Mouse (Mus musculus): ENCODE results near the gene Mybph.

Gene Mybph

DNA sequence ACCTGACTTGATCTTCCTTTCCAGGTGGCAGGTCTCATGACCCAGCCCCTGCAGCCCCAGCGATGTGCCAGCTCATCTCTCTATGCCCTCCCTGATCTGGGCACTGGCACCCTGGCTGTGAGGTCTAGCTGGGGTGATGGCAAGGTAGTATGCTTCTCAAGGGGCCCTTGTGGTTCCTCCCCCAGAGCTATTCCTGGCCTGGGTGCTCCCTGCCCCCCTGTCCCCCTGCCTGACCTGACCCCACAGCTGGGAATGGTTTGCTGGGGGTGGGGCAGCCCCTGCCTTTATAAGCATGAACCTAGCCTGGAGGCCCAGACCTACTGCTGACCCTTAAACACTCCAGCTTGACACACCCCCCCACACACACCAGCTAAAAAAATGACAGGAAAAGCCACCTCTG is at the start of gene Mybph:
TSS of gene Mybph (plus strand) at position 323 of the 400 bp plus-strand sequence.
- no peak for DNase-seq (ENCODE audit: inconsistent ontology term)

DNA sequence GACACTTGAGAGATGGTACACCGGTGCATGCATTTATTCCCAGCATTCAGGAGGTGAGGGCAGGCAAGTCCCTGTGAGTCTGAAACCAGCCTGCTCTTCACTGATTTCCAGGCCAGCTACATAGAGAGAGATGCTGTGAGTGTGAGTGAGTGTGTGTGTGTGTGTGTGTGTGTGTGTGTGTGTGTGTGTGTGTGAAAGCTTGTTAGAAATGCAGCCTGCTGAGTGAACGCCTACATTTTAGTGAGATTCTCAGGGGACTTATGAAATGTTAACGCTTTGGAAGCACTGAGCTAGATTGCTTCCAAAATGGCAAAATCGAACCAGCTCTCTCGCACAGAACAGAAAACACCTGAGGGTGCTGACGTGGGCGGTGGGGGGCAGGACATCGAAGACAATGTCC is 47.2 kb upstream of the Mybph start:
- no peak for DNase-seq (ENCODE audit: inconsistent ontology term)

DNA sequence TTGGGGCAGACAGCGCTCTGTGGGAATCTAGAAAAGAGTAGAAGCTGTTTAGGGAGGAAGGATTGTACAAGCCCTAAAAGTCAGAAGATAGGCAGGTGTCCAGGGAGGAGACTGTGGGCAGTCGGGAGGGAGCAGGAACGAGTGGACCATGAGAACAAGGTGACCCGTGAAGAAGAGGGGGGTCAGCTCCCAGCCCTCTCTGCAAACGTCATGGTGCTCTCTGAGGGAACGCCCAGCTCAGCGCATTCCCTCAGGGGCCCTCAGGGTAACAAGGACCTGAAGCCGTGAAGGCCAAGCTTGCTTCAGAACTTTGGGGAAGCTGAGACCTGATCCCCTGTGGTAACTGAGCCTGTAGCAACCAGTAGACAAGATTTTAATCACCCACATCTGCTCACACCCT is 43.2 kb upstream of the Mybph start:
- DNase-seq (ENCODE audit: inconsistent ontology term), result no peak

DNA sequence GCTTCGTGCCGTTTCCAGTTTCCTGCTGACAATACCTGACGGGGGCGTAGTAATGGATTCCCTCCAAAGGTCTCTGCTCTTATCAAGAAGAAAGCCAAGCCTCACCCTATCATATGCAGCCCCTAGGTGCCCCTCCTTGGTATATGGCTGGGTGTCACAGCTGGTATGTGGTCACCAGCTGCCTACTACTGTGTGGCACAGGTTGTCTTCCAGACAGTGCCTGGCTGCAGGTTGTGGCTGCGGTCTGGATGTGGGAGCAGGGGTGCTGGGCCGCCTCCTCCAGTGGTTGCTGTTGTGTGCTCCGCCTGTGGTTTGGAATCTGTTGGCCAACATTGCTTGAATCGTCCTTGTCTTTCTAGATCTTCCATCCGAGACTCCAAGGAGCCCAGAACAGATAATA is 42.5 kb upstream of the Mybph start:
- no peak for DNase-seq (ENCODE audit: inconsistent ontology term)

DNA sequence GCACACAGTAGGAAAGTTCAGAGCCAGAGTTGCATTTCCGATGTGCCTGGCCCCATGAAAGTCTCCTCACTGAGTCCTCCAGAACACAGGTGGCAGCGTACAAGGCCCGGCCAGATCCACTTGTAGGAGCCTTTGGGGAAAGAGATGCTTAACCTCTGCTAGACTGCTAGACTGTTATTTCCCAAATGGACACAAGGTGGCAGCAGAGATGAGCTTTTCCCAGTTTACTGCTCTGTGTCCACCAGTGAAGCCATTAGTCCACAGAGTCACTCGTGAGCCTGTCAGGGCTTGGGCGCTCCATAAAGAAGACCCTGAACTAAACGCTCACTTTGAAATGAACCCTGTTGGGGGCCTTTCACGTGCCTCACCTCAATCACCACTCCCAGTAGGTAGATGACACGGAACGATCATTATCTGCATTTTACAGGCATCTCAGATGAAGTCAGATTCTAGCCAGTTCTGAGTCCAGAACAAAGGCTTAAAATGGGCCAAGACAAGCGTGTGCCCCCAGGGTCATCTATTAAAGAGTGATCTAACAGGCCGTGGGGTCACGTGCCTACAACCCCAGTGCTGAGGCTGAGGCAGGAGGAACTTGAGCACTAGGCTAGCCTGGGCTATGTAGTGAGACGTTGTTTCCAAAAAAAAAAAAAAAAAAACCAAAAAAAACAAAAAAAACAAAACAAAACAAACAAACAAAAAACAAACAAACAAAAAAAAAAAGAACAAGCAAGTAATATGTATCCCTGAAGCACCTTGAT is 41.4 kb upstream of the Mybph start:
- peak; percentile 87 for DNase-seq (ENCODE audit: inconsistent ontology term)

DNA sequence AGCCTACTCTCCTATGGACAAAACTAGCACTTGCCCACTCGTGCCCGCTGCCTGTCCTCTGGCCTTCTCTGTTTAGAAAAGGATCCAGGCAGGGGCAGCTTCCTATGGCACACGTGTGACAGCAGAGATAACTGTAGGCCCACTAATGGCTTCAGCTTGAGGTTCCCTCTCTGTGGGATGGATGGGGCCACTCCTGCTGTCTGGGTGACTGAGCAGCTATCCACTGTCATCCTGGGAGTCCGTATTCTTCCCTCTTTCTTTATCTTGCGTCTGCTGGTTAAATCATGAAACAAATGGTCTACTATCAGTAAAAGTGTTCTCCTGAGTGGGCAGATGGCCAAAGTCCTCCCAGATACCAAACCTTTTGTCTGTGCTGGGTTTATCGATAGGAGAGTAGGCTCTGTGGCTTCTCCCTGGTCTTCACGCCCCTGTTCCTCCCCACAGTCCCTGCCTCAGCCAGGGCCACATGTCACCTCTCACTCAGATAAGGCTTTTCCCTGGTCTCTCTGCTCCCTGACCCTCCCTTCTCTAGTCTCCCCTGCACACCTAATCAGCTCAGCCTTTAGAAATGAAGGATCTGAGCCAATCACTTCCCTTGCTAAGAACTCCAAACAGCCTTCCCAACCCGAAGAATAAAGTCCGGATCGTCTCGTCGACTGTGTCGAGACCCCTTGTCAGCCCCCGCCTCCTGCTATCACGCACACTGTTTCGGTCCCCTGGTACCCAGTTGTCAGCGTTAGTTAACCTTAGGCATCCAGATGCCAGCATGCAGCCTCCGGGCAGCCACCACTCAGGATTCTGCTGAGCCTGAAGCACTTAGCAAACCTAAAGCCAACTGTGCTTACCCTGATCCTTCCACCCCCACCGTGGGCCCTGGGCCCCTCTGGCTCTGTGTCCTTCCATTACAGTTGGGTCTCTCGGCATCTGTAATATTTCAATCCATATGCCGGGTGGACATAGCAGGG is 40.3 kb upstream of the Mybph start:
- no peak for DNase-seq (ENCODE audit: inconsistent ontology term)

DNA sequence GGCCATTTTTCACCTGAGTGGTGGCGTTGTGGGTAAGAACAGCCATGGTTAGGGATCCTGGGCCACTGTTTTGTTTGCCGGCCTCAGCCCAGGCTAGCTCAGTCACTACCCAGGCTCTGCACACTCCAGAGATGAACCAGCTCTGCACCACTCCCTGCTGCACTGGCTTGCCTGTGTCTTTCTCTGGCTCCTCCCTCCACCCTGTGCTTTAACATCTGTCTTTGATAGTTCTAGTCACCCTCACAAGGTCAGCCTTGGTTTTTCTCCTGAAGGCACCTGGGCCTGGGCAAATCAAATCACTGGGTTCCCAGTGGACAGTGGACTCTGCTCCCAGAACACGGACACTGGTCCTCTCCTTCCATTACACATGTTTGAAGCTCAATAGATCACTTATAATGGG is 39.1 kb upstream of the Mybph start:
- no peak for DNase-seq (ENCODE audit: inconsistent ontology term)

DNA sequence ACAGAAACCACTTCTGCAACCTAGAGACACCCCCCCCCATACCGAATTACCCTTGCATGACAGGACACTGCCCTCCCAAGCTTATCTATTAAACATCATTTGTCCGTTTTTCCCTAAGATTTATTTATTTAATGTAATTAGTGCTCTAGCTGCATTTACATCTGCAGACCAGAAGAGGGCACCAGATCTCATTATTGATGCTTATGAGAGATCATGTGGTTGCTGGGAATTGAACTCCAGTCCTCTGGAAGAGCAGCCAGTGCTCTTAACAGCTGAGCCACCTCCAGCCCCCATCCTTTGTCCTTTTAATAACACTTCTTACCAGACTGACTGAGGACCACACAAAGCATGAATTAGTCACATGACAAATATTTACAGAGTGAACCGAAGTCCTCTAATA is 38.6 kb upstream of the Mybph start:
- no peak for DNase-seq (ENCODE audit: inconsistent ontology term)

DNA sequence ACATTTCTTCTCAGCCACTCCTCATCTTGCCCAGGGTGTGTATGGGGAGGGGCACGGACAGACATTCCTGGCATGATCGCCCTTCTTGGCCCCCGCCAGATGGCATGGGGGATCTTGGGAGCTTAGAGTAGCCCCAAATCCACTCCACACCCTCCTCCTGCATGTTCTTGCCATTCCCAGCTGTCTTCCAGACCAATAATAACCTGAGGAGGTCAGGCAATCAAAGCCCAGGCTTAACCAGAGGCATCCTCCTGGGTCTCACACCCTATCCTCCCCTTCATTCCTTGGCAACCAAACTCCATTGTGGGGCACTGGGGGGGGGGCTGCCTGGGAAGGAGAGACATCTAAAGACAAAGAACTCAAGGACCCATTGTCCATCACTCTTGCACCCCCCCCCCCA is 32.8 kb upstream of the Mybph start:
- no peak for DNase-seq (ENCODE audit: inconsistent ontology term)

DNA sequence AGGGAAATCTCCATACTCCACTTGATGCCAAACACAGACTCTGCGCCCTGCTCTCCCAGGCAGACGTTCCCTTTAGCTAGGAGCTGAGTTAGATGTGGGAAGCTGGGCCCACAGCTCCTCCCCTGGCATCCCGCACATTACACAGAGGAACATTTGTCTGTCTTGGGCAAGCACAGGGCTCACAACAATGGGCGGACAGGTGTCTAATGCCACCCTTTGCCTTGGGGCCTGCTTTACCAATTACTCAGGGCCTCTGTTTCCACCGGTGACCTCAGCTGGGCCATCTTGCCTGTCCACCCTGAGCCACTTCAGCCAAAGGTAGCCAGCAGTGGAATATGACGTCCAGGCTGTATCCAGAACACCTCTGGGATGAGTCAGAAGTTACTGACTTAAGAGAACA is 31.8 kb upstream of the Mybph start:
- DNase-seq (ENCODE audit: inconsistent ontology term), result no peak

DNA sequence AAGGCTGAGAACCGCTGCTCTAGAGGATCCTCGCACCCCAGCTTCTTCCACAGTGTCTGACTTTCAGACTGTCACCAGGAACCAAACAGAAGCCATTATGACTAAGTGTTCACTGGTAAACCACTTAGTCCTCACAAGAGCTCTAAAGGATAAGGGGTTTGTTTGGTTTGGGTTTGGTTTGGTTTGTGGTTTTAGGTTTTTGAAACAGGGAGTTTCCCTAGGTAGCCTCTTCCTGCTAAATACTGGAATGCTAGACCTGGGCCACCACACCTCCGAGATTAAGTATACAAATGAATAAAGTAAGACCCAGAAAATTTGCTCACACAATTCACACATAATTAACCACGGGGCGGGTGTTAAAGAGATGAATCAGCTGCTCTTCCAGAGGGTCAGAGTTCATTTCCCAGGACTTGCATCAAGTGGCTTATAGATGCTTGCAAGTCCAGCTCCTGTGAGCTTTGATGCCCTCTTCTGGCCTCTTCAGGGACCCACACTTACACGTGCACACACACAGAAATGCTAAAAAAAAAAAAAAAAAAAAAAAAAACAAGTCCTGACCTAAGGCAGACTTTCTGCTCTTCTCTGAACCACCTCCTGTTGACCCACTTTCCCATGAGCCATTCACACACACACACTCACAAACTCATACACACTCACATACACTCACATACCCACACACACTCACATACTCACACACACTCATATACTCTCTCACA is 30.6 kb upstream of the Mybph start:
- no peak for DNase-seq (ENCODE audit: inconsistent ontology term)

DNA sequence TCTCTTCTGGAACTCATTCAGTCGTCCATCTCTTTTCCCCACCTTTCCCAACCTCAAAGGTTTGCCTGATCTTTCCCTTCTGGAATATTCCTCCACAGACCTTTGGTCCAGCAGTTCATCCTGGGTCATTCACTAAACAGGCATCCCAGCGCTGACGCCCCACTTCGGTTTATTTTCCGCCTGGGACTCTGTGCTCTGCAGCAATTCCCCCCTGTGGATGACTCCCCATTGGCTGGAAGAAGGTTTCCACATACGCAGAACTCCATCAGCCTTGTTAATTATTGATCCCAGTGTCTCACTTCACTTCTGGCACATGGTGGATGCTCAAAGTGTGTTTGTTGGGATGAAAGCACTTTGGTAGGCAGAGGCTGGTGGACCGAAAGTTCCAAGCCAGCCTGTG is 29.8 kb upstream of the Mybph start:
- DNase-seq (ENCODE audit: inconsistent ontology term), result no peak

DNA sequence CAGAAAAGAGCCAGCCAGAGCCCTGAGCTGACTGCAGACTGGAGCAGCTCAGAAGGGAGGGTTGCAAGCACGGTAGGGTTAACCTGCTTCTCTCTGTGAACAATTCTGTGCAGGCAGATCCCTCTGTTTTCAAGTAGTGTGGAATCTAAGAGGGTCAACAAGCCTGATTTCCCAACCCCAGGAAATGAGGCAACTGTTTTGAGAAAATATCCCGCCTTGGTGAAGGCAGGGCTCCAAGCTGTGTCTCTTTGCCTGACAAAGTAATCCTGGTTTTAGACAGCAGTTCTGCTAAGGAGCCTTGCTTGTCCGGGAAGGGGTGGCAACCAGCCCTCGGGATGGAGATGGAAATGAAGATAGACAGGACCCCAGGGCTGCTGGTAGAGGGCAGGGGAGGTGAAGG is 28.8 kb upstream of the Mybph start:
- no peak for DNase-seq (ENCODE audit: inconsistent ontology term)

DNA sequence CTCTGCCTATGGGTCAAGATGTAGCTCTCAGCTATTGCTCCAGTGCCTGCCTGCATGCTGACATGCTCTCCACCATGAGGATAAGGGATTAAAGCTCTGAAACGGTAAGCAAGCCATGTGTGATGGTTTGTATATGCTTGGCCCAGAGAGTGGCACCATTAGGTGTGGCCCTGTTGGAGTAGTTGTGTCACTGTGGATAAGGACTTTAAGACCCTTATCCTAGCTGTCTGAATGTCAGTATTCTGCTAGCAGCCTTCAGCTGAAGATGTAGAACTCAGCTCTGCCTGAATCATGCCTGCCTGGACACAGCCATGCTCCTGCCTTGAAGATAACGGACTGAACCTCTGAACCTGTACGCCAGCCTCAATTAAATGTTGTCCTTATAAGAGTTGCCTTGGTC is 26.7 kb upstream of the Mybph start:
- no peak for DNase-seq (ENCODE audit: inconsistent ontology term)

DNA sequence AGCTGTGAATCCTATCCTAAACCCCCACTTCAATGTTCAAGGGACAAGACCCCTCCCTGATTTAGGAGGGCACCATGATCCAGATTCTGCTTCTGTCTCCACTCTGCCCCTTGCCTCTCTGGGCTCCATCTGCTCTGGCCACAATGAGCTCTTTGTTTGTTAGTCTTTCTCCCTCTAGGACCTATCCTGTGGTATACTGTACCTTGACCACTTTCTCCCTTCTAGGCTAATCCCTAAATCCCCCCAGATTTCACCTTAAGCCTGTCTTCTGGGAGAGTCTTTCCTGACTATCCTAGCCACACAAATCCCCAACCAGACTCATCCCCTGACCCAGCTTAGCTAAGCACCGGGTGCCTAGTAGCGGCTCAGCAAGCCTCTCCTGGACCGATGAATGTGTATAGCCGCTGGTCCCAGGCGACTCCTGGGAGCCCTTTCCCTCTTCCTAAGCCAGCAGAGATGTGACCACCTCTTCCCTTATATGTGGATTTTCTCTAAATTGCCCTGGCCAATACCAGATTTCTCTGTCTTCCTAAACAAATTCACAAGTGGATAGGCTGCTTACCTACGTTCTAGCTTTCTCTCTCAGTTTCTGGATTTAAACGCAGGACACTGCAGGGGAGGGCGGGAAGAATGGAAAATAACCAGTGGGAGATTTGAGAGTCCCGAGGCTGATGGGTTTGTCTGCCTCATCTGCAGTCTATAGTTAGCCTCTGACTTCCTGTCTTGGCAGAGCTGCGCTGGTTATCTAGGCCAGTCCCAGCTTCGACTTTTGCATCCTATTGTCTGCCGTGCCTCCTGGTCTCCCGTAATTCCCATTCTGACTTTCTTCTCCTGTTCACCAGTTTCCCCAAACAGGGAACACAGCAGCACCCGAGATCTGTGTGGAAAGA is 25.6 kb upstream of the Mybph start:
- no peak for DNase-seq (ENCODE audit: inconsistent ontology term)

DNA sequence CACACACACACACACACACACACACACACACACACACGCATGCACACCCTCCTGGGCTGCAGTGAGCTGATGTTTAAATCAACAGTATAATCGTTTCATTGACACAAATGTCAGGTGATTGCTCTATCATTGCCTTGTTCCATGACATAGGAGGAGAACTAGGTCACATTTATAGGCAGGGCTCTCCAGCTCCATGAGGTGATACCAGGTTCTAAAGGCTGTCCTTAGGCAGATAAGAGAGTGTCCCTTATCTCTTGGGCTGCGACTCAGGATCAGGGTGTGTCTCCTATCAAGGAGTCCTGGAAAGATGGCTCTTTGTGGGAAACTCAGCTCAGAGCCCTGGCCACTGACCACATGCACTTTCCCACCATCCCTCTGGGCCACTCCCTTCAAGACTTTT is 24.7 kb upstream of the Mybph start:
- DNase-seq (ENCODE audit: inconsistent ontology term), result no peak

DNA sequence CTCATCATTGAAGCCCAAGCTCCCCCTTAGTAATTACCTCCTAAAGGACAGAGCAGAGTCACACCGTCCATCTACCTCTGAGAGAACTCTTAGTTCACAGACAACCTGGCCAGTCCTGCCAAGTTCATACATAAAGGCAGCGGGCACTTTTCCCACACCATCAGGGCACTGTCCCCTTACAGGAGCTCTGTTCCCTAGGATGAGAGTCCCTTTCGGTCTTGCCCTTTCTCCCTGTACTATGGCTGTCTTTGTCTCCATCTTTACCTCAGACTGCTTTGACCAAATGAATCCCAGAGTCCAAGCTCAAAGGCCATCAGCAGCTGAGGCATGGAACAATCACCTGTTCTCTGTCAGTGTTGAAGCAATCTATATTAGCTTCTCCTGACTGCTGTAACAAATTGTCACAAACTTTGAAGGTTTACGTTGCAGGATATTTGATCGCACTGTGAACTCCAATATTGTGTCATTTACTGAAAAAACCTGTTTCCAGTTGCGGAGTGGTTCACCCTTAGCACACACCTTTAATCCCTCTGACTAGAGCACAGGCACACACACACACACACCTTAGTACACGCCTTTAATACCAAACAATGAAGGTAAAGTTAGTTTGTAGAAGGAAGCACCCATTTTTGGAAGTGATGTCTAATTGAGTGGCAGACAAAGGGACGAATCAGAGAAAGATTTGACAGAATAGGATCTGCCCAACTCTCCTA is 24.1 kb upstream of the Mybph start:
- DNase-seq (ENCODE audit: inconsistent ontology term), result no peak

DNA sequence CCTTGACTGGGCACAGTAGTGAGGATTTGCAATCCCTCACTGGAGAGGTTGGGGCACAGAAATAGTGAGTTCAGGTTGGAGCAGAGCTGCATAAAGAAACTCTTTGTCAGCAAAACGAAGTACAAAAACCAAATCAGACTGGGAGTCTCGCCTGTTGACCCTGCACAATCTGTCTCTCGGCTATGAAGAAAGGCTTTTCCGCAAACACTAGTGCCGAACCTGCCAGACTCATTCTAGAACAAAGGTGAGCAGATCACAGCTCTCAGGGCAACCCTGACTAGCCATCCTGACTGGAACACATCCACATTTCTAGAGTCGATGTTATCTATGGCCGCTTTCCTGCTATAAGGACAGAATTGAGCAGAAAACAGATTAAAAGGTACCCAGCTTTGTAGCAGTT is 20.2 kb upstream of the Mybph start:
- no peak for DNase-seq (ENCODE audit: inconsistent ontology term)

DNA sequence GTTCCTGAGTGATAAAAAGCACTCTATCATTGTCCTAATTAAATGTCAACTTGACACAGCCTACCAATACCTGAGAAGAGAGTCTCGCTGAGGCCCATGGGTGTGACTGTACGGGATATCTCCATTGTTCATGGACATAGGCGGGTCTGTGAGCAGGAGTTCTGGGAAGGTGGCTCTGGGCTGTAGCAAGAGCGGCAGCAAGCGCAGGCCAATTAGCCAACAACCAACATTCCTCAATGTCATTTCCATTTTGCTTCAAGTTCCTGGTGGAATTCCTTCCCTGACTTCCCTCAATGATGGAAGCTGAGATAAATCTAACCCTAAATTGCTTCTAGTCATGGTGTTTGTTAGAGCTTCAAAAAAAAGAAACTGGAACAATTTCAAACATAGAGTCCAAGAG is 15.3 kb upstream of the Mybph start:
- peak; percentile 67 for DNase-seq (ENCODE audit: inconsistent ontology term)

DNA sequence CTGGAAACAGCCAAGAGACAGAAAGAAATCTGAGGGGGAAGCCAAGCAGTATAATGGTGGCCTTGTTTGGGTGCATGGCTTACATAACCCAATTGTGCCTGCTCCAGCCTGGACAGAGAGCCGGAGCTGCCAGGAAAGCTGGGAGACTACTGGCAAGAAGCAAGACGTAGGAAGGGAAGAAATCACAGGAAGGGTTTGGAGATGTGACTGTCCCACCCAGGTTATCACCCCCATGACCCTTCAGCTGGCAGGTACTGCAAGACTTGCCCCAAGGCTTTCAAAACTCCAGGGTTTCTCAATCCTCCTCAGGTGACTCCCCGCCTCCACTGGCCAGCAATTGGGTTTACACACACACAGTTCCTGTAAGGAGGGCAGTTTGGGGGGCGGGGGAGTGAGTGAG is 11.2 kb upstream of the Mybph start, which contains the start of gene Chil1:
TSS of gene Chil1 (plus strand) at position 152 of the 400 bp plus-strand sequence.
- no peak for DNase-seq (ENCODE audit: inconsistent ontology term)

DNA sequence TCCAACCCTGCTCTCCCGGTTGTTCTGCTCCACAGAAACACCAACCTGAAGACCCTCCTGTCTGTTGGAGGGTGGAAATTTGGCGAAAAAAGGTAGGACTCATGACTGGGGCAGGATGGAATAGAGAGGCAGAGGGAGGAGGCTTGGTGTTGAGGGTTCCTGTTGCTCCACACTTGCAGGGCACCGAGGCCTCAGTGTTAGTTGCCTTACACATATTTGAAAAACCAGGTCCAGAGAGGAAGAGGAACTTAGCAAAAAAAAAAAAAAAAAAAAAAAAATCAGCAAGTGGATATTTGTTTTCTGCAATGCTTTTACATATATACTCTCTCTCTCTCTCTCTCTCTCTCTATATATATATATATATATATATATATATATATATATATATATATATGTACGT is 9.2 kb upstream of the Mybph start:
- no peak for DNase-seq (ENCODE audit: inconsistent ontology term)
